Mouse (Mus musculus) midbrain, embryonic 11.5 days (tissue): ENCODE data around the gene Nxpe4. TPM values are rescaled to one million over a fixed set of nuclear protein-coding genes. Genes with fewer than 3 reads are reported as not detected.
A peak's percentile ranks its signal among the peaks of the same experiment; 100 is the strongest.

ENCODE experiments used
- ATAC-seq: fragments of 200-750 bp; cut with Nextera tagmentation; 2 replicates; pipeline ENCODE4 v1.8.0; 2017; ENCODE audit warnings: moderate TSS enrichment, moderate library complexity; ENCODE audit not compliant: low FRiP score
- DNase-seq: peaks from one replicate; pipeline ENCODE4 v3.0.0; 2015; ENCODE audit warnings: low spot score; ENCODE audit errors: missing footprints
- H3K27ac ChIP-seq: fragments of 300-500 bp; sonication (generic); 2 replicates; pipeline ENCODE4 v1.5.1; 2014; ENCODE audit warnings: low read depth, low read length
- H3K27me3 ChIP-seq: fragments of 300-500 bp; sonication (generic); 2 replicates; pipeline ENCODE4 v1.6.1; 2014; ENCODE audit warnings: mild to moderate bottlenecking, low read length, moderate library complexity, mixed read lengths; ENCODE audit not compliant: control insufficient read depth, insufficient read depth
- H3K36me3 ChIP-seq: fragments of 300-500 bp; sonication (generic); 2 replicates; pipeline ENCODE4 v1.6.1; 2014; ENCODE audit warnings: mild to moderate bottlenecking, low read length, moderate library complexity, mixed read lengths; ENCODE audit not compliant: control insufficient read depth, insufficient read depth
- H3K4me1 ChIP-seq: fragments of 300-500 bp; sonication (generic); 2 replicates; pipeline ENCODE4 v1.6.1; 2014; ENCODE audit warnings: low read length; ENCODE audit not compliant: control insufficient read depth, insufficient read depth
- H3K4me2 ChIP-seq: fragments of 300-500 bp; sonication (generic); 2 replicates; pipeline ENCODE4 v1.6.1; 2014; ENCODE audit warnings: mild to moderate bottlenecking, moderate library complexity
- H3K4me3 ChIP-seq: fragments of 300-500 bp; sonication (generic); 2 replicates; pipeline ENCODE4 v1.5.1; 2014; ENCODE audit warnings: low read depth, low read length
- H3K9ac ChIP-seq: fragments of 300-500 bp; sonication (generic); 2 replicates; pipeline ENCODE4 v1.6.1; 2014; ENCODE audit warnings: low read length
- H3K9me3 ChIP-seq: fragments of 300-500 bp; sonication (generic); 2 replicates; pipeline ENCODE4 v1.6.1; 2016; ENCODE audit warnings: low read length; ENCODE audit not compliant: control insufficient read depth
- WGBS: fragments of 180-500 bp; shearing (Covaris S2); extraction: QIAGEN DNeasy Blood & Tissue Kit; methylation state at CpG from one replicate; pipeline ENCODE4 v1.1.7; 2014; 5-methylcytosine and 5-hydroxymethylcytosine counted together
- polyA plus RNA-seq: library from polyadenylated mRNA; unstranded; fragments of >200 nt; fragmentation: Nextera tagmentation; extraction: Ambion mirVana; gene quantifications from 2 replicates; pipeline ENCODE4 v1.2.1, GENCODE M21; 2014

Gene Nxpe4
- polyA plus RNA-seq, 1 experiment from 2014 or later, result 7.6 TPM

DNA sequence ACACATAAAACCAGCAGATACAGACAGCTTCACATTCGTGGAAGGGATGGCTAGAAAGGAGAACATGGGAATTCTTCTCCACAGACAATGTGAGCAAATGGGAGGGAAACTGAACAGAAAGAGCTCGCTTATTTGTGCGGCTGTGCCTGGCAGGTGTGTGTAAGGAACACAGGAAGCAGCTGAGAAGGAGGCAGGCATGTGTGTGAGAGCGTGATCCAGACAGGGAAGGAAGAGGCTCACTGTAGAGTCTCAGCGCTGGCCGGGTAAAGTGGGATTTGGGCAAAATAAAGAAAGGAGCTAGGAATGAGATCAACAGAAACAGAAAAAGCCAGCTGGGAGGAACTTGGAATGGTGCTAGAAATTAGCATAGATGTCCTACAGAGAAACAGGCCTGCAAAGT is 74.6 kb downstream of the Nxpe4 start:
- DNase-seq, result no peak
- no peaks in the 10 kb centered on the region for H3K4me1 ChIP-seq
- no peak overlapping the region for H3K4me3 ChIP-seq
- ATAC-seq, result no peak
- 74% methylated on average over 6 of the region's 6 CpGs for WGBS
- H3K27me3 ChIP-seq, result no peaks in the 10 kb centered on the region
- H3K4me2 ChIP-seq, result no peak overlapping the region
- no peak overlapping the region for H3K9ac ChIP-seq
- no peak overlapping the region for H3K27ac ChIP-seq
- H3K36me3 ChIP-seq, result no peaks in the 10 kb centered on the region
- no peaks in the 10 kb centered on the region for H3K9me3 ChIP-seq

DNA sequence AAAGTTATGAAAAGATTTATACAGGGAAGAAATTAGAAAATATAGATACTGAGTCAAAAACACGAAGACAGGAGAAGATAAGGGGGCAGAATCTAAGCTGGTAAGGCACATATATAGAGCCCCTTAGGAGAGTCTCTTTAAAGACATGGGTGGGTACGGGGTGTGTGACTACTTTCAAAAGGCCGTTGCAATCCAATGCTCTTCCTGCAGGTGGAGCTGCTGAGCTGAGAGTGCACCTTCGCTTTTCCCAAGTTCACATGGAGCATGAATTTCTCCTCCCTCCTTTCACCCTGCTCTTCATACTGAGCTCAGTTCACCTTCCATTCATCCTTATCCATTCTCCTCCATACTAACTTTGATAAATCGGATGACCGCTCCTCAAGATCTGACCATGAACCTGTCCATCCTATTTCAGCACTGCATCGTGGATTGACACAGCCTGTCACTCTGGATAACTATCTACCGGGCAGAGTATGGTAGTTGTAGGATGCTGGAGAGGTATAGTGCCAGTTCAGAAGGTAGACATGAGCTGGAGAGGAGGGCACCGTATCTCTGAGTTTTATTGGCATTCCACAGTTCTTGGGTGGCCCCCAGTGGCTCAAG is 76.4 kb downstream of the Nxpe4 start:
- H3K9ac ChIP-seq, result no peak overlapping the region
- no peak overlapping the region for H3K27ac ChIP-seq
- no peaks in the 10 kb centered on the region for H3K36me3 ChIP-seq
- no peak overlapping the region for H3K4me2 ChIP-seq
- DNase-seq (peak; percentile 90), ATAC-seq (no peak)
- H3K4me1 ChIP-seq, result no peaks in the 10 kb centered on the region
- no peak overlapping the region for H3K4me3 ChIP-seq
- H3K9me3 ChIP-seq, result no peaks in the 10 kb centered on the region
- no peaks in the 10 kb centered on the region for H3K27me3 ChIP-seq
- WGBS, result 80% methylated on average over 9 of the region's 9 CpGs

DNA sequence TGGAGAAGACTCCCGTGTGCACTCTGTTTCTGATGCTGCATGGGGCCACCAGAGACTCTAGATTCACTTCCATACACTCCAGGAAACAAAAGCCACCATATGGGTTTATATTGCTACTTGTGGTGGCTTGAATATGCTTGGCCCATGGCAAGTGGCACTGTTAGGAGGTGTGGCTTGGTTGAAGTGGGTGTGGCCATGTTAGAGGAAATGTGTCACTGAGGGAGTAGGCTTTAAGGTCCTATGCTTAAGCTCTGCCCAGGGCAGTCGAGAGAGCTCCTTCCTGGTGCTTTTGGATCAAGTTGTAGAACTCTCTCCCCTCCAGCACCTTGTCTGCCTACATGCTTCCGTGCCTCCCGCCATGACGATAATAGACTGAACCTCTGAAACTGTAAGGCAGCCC is 77.6 kb downstream of the Nxpe4 start:
- Histone ChIP-seq H3K4me2 (no peak overlapping the region), H3K9ac (no peak overlapping the region), H3K4me1 (no peaks in the 10 kb centered on the region), H3K4me3 (no peak overlapping the region), H3K27ac (no peak overlapping the region), H3K36me3 (no peaks in the 10 kb centered on the region), H3K9me3 (no peaks in the 10 kb centered on the region), H3K27me3 (no peaks in the 10 kb centered on the region)
- WGBS, result 90% methylated on average over 5 of the region's 5 CpGs
- DNase-seq (no peak), ATAC-seq (no peak)

DNA sequence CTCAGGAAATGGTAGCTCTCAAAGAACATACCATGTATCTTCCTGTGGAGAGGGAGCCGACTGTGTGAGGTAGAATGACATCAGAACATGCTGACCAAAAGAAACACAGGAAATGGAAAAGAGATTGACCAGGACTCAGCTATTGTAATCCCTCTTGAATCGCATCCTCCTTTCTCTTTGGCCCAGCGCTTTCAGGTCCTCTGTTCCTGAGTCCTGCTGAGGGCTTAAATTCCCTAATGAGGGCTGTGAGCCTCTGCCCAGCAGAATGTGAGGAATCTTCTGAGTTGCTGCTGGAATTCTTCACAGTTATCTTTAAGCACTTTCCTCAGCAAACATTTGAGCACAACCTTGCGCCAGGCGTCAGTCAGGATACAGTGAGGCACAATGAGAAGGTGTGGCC is 78.6 kb downstream of the Nxpe4 start:
- H3K9ac ChIP-seq, result no peak overlapping the region
- H3K27ac ChIP-seq, result no peak overlapping the region
- no peaks in the 10 kb centered on the region for H3K27me3 ChIP-seq
- H3K9me3 ChIP-seq, result no peaks in the 10 kb centered on the region
- no peak overlapping the region for H3K4me3 ChIP-seq
- ATAC-seq (no peak), DNase-seq (no peak)
- H3K4me2 ChIP-seq, result no peak overlapping the region
- no peaks in the 10 kb centered on the region for H3K36me3 ChIP-seq
- H3K4me1 ChIP-seq, result no peaks in the 10 kb centered on the region
- 45% methylated on average over 5 of the region's 5 CpGs for WGBS

DNA sequence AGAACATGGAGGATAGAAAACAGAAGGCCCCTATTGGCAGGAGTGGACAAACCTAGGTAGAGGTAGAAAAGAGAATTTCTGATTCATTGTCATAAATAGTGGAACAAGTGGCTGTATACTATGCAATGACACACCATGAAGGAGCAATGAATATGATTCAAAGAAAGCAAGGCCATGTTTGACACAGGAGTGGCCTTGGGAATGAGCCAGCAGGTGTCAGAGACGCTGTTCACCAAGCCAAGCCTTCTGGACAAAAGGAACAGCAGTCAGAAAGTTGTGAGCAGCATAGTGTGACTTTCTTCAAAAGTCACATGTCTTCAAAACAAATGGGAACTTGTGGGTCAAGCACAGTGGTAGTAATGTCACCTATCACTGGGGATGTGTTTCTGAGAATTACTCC is 80.0 kb downstream of the Nxpe4 start:
- ATAC-seq (no peak), DNase-seq (no peak)
- no peak overlapping the region for H3K27ac ChIP-seq
- no peak overlapping the region for H3K9ac ChIP-seq
- H3K4me2 ChIP-seq, result no peak overlapping the region
- H3K4me3 ChIP-seq, result no peak overlapping the region
- H3K27me3 ChIP-seq, result no peaks in the 10 kb centered on the region
- H3K4me1 ChIP-seq, result 0 out of 2 replicates have a peak, but pooled peaks cover 2% of the 10 kb centered on the region
- WGBS, result 86% methylated on average over 1 of the region's 1 CpGs
- H3K36me3 ChIP-seq, result no peaks in the 10 kb centered on the region
- no peaks in the 10 kb centered on the region for H3K9me3 ChIP-seq

DNA sequence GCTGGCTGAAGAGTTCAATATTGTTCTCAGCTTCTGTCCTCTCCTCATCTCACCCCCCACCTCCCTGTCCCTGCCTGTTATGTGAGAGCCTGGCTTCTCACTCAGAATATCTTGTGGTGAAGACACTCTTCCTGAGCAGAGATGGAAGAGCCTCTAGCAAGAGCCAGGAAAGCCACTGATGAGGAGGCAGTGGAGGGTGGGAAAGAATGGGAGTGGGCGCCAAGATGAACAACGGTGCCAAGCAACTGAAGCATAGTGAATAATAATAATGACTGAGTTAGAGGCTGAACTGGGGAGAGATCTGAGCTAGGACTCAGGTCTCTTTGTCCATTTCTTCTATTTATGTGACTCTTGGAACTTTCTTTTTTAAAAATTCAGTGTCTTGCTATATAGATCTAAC is 80.9 kb downstream of the Nxpe4 start:
- 95% methylated on average over 2 of the region's 2 CpGs for WGBS
- no peak overlapping the region for H3K4me2 ChIP-seq
- DNase-seq (no peak), ATAC-seq (no peak)
- no peak overlapping the region for H3K4me3 ChIP-seq
- no peaks in the 10 kb centered on the region for H3K27me3 ChIP-seq
- 0 out of 2 replicates have a peak, but pooled peaks cover 2% of the 10 kb centered on the region for H3K4me1 ChIP-seq
- H3K9me3 ChIP-seq, result no peaks in the 10 kb centered on the region
- H3K9ac ChIP-seq, result no peak overlapping the region
- no peak overlapping the region for H3K27ac ChIP-seq
- no peaks in the 10 kb centered on the region for H3K36me3 ChIP-seq

DNA sequence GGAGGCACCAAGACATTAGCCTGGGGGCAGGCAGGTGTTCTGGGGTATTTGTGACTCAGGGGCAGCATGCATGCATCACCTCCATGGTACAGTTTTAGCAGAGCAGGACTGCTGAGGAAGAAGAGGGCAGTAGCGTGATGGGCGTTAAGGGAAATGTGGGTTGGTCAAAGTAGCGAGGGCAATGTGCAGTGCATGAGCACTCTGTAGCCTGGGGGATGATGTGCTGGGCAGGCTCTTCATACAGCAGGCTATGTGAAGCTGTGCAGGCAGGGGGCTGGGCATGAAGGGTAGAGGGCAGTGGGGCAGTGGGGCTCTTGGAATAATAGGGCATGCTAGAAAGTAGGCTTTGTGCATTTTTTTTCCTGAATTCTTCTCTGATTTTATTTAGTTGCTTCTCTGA is 82.4 kb downstream of the Nxpe4 start:
- Histone ChIP-seq H3K4me1 (0 out of 2 replicates have a peak, but pooled peaks cover 2% of the 10 kb centered on the region), H3K27me3 (no peaks in the 10 kb centered on the region), H3K9me3 (no peaks in the 10 kb centered on the region), H3K4me2 (no peak overlapping the region), H3K9ac (no peak overlapping the region), H3K27ac (no peak overlapping the region), H3K4me3 (no peak overlapping the region), H3K36me3 (no peaks in the 10 kb centered on the region)
- no peak for DNase-seq
- 77% methylated on average over 3 of the region's 3 CpGs for WGBS
- ATAC-seq, result no peak

DNA sequence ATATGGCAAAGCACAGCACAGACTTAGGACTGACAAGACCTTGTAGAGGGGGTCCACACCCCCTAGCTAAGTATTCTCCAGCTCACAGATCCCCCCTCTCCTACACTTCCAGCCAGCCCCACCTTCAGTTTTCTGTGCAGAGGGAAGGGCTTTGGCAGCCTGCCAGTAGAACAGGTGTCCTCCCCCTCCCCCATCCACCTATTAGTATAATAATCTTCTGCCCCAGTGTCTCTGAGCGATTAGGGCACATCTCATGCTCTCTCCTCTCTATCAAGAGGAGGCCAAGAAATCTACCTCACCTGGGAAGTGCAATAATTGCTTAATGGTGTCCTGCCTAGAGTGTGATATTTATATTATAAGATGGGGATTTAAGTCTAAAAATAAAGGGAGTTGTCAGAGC is 83.7 kb downstream of the Nxpe4 start:
- Histone ChIP-seq H3K27ac (no peak overlapping the region), H3K4me2 (no peak overlapping the region), H3K4me3 (no peak overlapping the region), H3K27me3 (no peaks in the 10 kb centered on the region), H3K9me3 (no peaks in the 10 kb centered on the region), H3K9ac (no peak overlapping the region), H3K4me1 (0 out of 2 replicates have a peak, but pooled peaks cover 2% of the 10 kb centered on the region), H3K36me3 (no peaks in the 10 kb centered on the region)
- 70% methylated on average over 1 of the region's 1 CpGs for WGBS
- no peak for ATAC-seq
- no peak for DNase-seq

DNA sequence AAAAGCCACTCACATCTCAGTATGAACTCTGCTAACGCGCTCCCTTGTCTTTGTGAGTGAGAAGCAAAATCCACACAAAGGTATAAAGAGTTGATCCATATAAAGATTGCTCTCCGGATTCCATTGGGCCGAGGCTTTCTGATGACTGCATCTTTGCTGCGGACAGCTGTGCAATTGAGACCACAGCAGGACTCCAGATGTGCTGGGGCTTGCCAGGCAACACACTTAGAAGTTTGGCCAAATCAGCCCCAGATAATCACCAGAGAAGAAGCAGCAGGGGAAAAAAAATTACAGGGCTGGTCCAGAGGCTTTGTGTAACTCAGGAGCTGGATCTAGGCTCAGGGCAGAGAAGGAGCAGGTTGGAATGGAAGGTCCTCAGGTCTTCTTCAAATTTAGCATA is 85.5 kb downstream of the Nxpe4 start:
- H3K36me3 ChIP-seq, result no peaks in the 10 kb centered on the region
- H3K4me1 ChIP-seq, result peaks cover 4% of the 10 kb centered on the region; the same call in 1 of the 2 replicates
- DNase-seq (no peak), ATAC-seq (no peak)
- no peak overlapping the region for H3K27ac ChIP-seq
- H3K27me3 ChIP-seq, result peaks cover 1% of the 10 kb centered on the region; the same call in 1 of the 2 replicates
- no peak overlapping the region for H3K4me3 ChIP-seq
- H3K9ac ChIP-seq, result no peak overlapping the region
- no peak overlapping the region for H3K4me2 ChIP-seq
- H3K9me3 ChIP-seq, result no peaks in the 10 kb centered on the region
- WGBS, result 51% methylated on average over 5 of the region's 5 CpGs
